Mouse (Mus musculus): ENCODE results near the gene Zfy2.

Zfy2 gene

DNA sequence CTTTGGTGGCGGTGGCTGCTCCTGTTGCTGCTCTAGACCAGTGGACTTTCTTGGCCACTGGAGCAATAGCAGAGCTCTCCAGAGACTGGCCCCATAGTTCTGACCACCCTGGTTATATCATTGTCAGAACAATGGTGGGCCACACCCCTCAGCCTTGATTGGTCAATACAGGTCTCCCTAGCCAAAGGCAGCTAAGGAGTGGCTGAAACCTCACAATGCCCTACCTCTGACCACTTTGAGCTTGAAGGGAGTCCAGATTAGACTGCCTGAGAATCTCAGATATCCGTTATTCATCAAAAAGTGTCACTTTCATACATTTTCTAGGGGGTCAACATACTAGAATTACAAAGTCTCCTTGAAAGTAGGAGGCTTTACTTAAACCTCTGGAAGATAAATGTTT is at the start of gene Zfy2:
Zfy2 (minus strand) TSS at position 101 of the 400 bp plus-strand sequence.
- no peak for DNase-seq (ENCODE audit: low spot score)
